Mouse (Mus musculus): ENCODE data around the gene Bcl7c.

DNA sequence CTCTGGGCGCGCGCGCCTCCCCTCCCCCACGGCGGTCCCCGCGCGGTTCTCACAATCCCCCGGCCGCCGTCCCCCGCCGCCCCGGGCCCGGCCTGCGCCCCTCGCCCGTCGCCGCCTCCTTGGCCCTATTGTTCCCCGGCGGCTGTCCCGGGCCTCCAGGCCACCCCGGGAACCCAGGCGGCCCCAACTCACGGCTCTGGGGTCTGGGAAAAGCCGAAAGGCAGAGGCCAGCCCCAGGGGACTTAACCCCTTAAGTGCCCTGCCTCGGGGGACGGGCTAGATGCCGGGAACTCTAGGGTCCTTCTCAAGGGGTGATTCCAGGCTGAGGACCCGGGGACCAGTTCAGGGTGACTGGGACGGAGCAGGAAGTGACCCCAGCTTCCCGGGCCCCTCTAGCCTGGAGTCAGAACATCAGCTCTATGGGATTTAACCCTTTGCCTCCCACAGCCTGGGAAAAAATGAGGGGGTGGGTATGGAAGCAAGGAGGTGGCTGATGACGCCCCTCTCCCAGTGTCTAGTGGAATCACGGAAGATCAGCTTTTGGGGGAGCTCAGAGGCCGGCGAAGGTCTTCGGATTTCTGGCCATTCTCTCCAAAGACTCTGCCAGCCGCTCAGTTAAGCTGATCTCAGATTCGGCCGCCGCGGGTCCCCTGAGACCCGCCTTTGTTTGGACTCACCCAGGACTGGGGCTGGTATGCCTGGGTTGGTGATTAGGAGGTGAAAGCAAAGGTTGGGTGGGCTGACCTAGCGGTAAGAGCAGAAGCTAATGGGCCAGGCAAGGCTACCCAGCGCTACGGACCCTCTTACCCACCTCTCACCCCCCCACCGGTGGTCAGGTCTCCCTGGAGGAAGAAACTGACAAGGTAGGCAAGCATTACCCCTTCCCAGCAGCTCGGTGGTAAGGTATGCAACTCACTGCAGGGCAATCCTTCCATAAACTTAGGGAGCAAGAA lies 93.6 kb downstream of the Bcl7c start, which contains the start of gene Zfp629:
- TF ChIP-seq ETS1 (conservative IDR thresholded peaks at IDR 0.05; ENCODE audit: low read depth, low read length), result no peak
- no peak for TF ChIP-seq CTCF (conservative IDR thresholded peaks at IDR 0.05 in 1 of 2, IDR thresholded peaks at IDR 0.05 in 1 of 2; ENCODE audit: low read depth in 2 of 2, low read length in 2 of 2)
- no peak for TF ChIP-seq POLR2A (IDR thresholded peaks at IDR 0.05; ENCODE audit: low read depth, low read length)
- no peak for TF ChIP-seq E2F4 (IDR thresholded peaks at IDR 0.05; ENCODE audit: insufficient replicate concordance, low read depth, low read length)
- peak; percentile 66 for TF ChIP-seq ELF1 (IDR thresholded peaks at IDR 0.05; ENCODE audit: low read depth, low read length)
- no peak for TF ChIP-seq ZC3H11A (IDR thresholded peaks at IDR 0.05; ENCODE audit: low read depth, low read length)
- no peak for TF ChIP-seq CHD2 (IDR thresholded peaks at IDR 0.05; ENCODE audit: low read length)
- TF ChIP-seq MYC (IDR thresholded peaks at IDR 0.05; ENCODE audit: low read depth, low read length), result no peak
